Mouse (Mus musculus): ENCODE measurements around the gene Psrc1. TPM values are rescaled to one million over a fixed set of nuclear protein-coding genes. Genes with fewer than 3 reads are reported as not detected.

The Psrc1 gene
- 104 and 117 TPM in 2 replicates for polyA plus RNA-seq (2012; rRNA removed)

GRCm38 (mm10) chr3:108383485-108384354 is at the start of gene Psrc1:
TSS of gene Psrc1 (plus strand) at chr3:108383839.

GRCm38 (mm10) chr3:108364270-108364995 is 19.2 kb upstream of the Psrc1 start, which contains the start of gene Mybphl:
TSS of gene Mybphl (plus strand) at chr3:108364911.

GRCm38 (mm10) chr3:108414857-108415830 is 31.5 kb downstream of the Psrc1 start, which contains the start of gene Celsr2:
TSS of gene Celsr2 (minus strand) at chr3:108415552.

Other genes with a start within 250 kb of the Psrc1 start
- 113 and 128 TPM in 2 replicates for gene Gnai3, start 237.7 kb upstream of the Psrc1 start, polyA plus RNA-seq (2012; rRNA removed)
- gene Gpr61, start 229.0 kb upstream of the Psrc1 start, polyA plus RNA-seq (2012; rRNA removed), result 0.31 and 0.49 TPM in 2 replicates
- 5.8 and 7.9 TPM in 2 replicates for gene Amigo1, start 197.5 kb upstream of the Psrc1 start, polyA plus RNA-seq (2012; rRNA removed)
- gene Cyb561d1, start 182.6 kb upstream of the Psrc1 start, polyA plus RNA-seq (2012; rRNA removed), result 6.1 and 6.2 TPM in 2 replicates
- 28.3 and 33.0 TPM in 2 replicates for gene Atxn7l2, start 172.9 kb upstream of the Psrc1 start, polyA plus RNA-seq (2012; rRNA removed)
- gene Sypl2, start 157.2 kb upstream of the Psrc1 start, polyA plus RNA-seq (2012; rRNA removed), result 1.0 and 1.2 TPM in 2 replicates
- gene Psma5, start 126.9 kb upstream of the Psrc1 start, polyA plus RNA-seq (2012; rRNA removed), result 173 and 208 TPM in 2 replicates
- 39.7 and 41.4 TPM in 2 replicates for gene Sort1, start 99.8 kb upstream of the Psrc1 start, polyA plus RNA-seq (2012; rRNA removed)
- gene Mybphl, start 18.9 kb upstream of the Psrc1 start, polyA plus RNA-seq (2012; rRNA removed), result 0.47 and 1.5 TPM in 2 replicates
- 67.6 and 95.9 TPM in 2 replicates for gene Celsr2, start 31.7 kb downstream of the Psrc1 start, polyA plus RNA-seq (2012; rRNA removed)
- 131 and 259 TPM in 2 replicates for gene Sars, start 61.4 kb downstream of the Psrc1 start, polyA plus RNA-seq (2012; rRNA removed)
- 0.28 and 0.42 TPM in 2 replicates for gene 1700013F07Rik, start 150.3 kb downstream of the Psrc1 start, polyA plus RNA-seq (2012; rRNA removed)
- 1.3 and 1.5 TPM in 2 replicates for gene 5330417C22Rik, start 152.7 kb downstream of the Psrc1 start, polyA plus RNA-seq (2012; rRNA removed)
- gene Tmem167b, start 178.6 kb downstream of the Psrc1 start, polyA plus RNA-seq (2012; rRNA removed), result 16.5 and 21.5 TPM in 2 replicates
- gene Taf13, start 187.9 kb downstream of the Psrc1 start, polyA plus RNA-seq (2012; rRNA removed), result 44.1 and 69.3 TPM in 2 replicates
- 26.6 and 32.4 TPM in 2 replicates for gene Wdr47, start 207.4 kb downstream of the Psrc1 start, polyA plus RNA-seq (2012; rRNA removed)

Measured in central nervous system, embryonic 11.5 days (tissue).